Mouse (Mus musculus) brain, embryonic 14.5 days (tissue): Measurements from ENCODE around the gene Gm10260. TPM values are rescaled to one million over a fixed set of nuclear protein-coding genes. Genes with fewer than 3 reads are reported as not detected.

Experiments used
- DNase-seq: peaks from one replicate; pipeline ENCODE4 v3.0.0-alpha.2; 2011; ENCODE audit warnings: low read depth
- CTCF ChIP-seq: fragments of 200-500 bp; IDR thresholded peaks from 2 replicates; pipeline ENCODE4 v1.5.1; 2012; ENCODE audit warnings: inconsistent platforms, mild to moderate bottlenecking, moderate library complexity, borderline replicate concordance; ENCODE audit not compliant: insufficient read depth, insufficient read length; ENCODE audit errors: extremely low read depth
- POLR2A ChIP-seq: fragments of 200-500 bp; IDR thresholded peaks from 2 replicates; pipeline ENCODE4 v1.6.1; 2012; ENCODE audit warnings: mild to moderate bottlenecking, inconsistent platforms, borderline replicate concordance; ENCODE audit not compliant: poor library complexity, insufficient read depth, insufficient read length, severe bottlenecking; ENCODE audit errors: extremely low read depth
- polyA plus RNA-seq: library from polyadenylated mRNA; depleted of rRNA; stranded (reverse); fragments of >200 nt; gene quantifications from 2 replicates; pipeline ENCODE4 v1.2.3, GENCODE M21; 2012

The Gm10260 gene
- polyA plus RNA-seq, 1 experiment: 4.8 TPM

- TF ChIP-seq POLR2A: no peak
- TF ChIP-seq CTCF: no peak
- DNase-seq: no peak
Observed at GRCm38 (mm10) chr13:97780556-97780955, 20.1 kb upstream of the Gm10260 start.

GRCm38 (mm10) chr13:97779657-97780445 lies 19.4 kb upstream of the Gm10260 start:
- TF ChIP-seq POLR2A: no peak
- TF ChIP-seq CTCF: no peak
- no peak for DNase-seq

DNA sequence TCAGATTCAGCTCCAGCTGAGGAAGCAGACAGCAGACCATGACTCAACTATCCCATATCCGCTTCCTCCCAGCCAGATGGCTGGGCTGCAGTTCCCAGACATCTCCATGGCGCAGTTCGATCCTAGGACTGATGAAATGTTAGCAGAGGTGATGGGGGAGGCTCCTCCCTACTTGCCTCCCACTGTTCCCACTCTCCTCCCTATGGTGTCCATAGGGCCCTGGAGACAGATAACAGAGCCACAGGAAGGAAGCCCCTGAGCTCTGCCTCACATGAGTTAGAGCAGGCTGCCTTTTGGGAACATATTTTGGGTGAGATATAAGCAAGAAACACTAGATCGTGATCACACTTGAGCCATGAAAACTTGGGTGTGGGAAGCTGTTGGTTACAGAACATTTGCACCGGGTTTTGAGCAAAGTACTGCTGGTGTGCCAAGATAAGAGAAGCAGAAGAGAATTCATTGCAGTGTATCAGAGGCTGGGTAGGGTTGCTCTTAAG lies 18.3 kb upstream of the Gm10260 start:
- TF ChIP-seq POLR2A (no peak), CTCF (no peak)
- DNase-seq: no peak

DNA sequence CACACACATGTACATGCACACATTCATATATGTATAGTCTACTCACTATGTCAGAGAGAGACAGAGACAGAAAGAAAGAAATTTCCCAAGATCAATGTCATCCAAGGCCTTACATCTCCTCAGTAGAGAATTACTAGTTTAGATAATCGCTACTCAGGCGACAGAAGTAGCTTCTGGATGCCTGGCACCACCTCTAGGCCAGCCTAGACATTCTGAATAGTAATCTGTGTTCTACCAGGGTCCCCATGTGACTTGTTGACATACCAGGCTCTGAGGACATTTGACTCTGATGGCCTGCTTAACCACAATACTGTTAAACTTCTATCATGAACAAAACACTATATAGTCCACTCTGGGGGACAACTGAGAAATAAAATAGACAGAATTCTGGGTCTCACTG lies 17.2 kb upstream of the Gm10260 start:
- TF ChIP-seq POLR2A (no peak), CTCF (no peak)
- DNase-seq: no peak

GRCm38 (mm10) chr13:97776702-97777101 lies 16.3 kb upstream of the Gm10260 start:
- TF ChIP-seq POLR2A: no peak
- DNase-seq: peak; percentile 66

DNA sequence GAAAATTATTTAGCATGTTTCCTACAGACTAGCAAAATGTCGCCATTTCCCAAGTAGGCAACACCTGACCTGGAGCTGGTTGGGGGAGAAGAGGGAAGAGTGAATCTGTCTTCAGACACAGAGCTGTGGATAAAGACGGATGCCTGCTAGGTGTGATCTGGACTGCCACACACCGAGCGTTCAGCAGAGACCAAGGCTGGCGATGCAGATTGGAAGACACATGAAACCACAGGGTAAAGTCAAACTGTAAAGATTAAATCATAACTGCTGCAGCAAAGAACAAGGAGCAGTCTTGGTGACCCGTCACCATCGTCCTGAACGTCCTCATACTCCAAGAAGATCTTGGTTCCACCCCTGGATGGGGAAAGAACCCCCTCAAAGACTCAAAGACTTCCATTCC lies 15.5 kb upstream of the Gm10260 start:
- TF ChIP-seq CTCF (no peak), POLR2A (no peak)

GRCm38 (mm10) chr13:97774740-97775425 lies 14.5 kb upstream of the Gm10260 start:
- peak; percentile 87 for DNase-seq
- no peak for TF ChIP-seq CTCF
- TF ChIP-seq POLR2A: no peak

More for the DNA sequence above, 15.5 kb upstream of the Gm10260 start:
- no peak for DNase-seq

DNA sequence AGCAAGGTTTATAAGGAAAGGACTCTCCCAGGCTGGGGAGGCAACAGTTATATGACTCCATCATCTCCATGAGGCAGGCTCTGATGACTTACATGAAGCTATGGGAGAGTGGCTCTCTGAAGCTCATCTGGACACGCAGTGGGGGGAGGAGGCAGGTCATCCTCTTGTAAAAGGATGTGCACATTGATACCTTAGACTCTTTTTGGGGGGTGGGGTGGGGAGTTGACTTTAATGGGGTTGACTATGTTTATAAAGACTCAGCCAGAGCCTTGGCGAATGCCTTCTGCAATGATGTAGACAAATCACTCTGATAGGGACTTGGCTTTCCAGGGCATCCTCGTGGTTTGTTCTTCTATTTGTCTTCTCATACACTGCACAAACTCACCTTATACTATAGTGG lies 8.8 kb upstream of the Gm10260 start:
- DNase-seq: no peak
- TF ChIP-seq CTCF (no peak), POLR2A (no peak)

- TF ChIP-seq POLR2A: no peak
- TF ChIP-seq CTCF: no peak
- no peak for DNase-seq
Observed at GRCm38 (mm10) chr13:97768803-97769202, 8.4 kb upstream of the Gm10260 start.

- peak; percentile 67 for DNase-seq
- TF ChIP-seq CTCF: no peak
- TF ChIP-seq POLR2A: no peak
Observed at GRCm38 (mm10) chr13:97768046-97768682, 7.7 kb upstream of the Gm10260 start.

DNA sequence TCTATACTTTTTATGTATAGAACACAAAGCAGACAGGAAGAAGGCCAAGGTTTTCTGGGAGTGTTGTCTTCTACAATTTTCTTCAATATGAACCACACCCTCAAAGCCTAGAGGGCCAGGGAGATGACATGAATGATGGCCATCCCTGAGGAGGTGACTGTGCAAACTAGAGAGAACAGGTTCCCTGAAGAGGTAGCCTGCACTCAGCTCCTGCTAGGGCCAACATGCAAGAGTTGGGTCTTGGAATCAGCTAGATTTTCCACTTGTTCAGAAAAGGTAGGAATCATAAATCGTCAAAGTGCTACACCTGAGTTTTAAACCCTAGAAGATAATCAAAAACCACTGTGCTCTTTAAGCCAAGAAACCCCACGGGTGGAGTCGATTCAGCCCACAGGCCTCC lies 6.2 kb upstream of the Gm10260 start:
- TF ChIP-seq POLR2A (no peak), CTCF (no peak)
- DNase-seq: no peak

DNA sequence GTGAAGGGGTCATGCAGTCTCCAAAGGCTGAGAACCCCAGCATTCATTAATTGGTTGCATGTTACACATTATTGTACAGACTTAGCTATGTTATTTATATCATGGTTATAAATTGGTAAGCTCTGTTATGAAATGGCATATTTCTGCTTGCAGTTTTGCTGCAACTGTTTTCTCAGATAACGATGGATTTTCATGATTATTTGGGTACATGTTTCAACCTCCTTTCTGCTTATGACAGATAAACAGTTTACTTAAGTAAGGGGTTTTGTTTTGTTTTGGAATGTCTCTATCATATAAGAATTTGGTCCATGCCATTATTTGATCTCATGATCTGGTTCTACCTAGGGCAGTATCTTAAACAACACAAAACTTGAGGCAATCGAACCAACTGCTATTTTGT lies 5.5 kb upstream of the Gm10260 start:
- no peak for DNase-seq
- TF ChIP-seq CTCF (no peak), POLR2A (no peak)

- TF ChIP-seq CTCF: no peak
- TF ChIP-seq POLR2A: no peak
- peak; percentile 49 for DNase-seq
Observed at GRCm38 (mm10) chr13:97764067-97764466, 3.6 kb upstream of the Gm10260 start.
